Mouse (Mus musculus) kidney, adult 2 months (tissue): Measurements from ENCODE around the gene Lima1. TPM values are rescaled to one million over a fixed set of nuclear protein-coding genes. Genes with fewer than 3 reads are reported as not detected.

ENCODE experiments used
- DNase-seq: peaks from one replicate; pipeline ENCODE4 v3.0.0; 2021
- H3K27ac ChIP-seq: fragments of 200-500 bp; 2 replicates; pipeline ENCODE4 v1.5.1; 2012; ENCODE audit warnings: low read depth, low read length, control low read depth, inconsistent platforms; ENCODE audit not compliant: insufficient read depth
- H3K27me3 ChIP-seq: fragments of 200-500 bp; replicated peaks from 2 replicates; pipeline ENCODE4 v1.6.1; 2012; ENCODE audit warnings: mild to moderate bottlenecking, moderate library complexity, low read length, inconsistent platforms; ENCODE audit not compliant: control insufficient read depth, insufficient read depth
- H3K36me3 ChIP-seq: fragments of 200-500 bp; 2 replicates; pipeline ENCODE4 v1.6.1; 2012; ENCODE audit warnings: mild to moderate bottlenecking, moderate library complexity, low read length, inconsistent platforms; ENCODE audit not compliant: control insufficient read depth, insufficient read depth
- H3K4me1 ChIP-seq: fragments of 200-500 bp; 2 replicates; pipeline ENCODE4 v1.6.1; 2011; ENCODE audit warnings: low read length; ENCODE audit not compliant: control insufficient read depth, insufficient read depth
- H3K4me3 ChIP-seq: fragments of 200-500 bp; 2 replicates; pipeline ENCODE4 v1.5.1; 2011; ENCODE audit warnings: mild to moderate bottlenecking, low read depth, low read length, control low read depth; ENCODE audit not compliant: insufficient read depth
- CTCF ChIP-seq: fragments of 200-500 bp; conservative IDR thresholded peaks from 2 replicates; pipeline ENCODE4 v1.5.1; 2011; ENCODE audit warnings: low read depth, mild to moderate bottlenecking, control low read depth, low read length, moderate library complexity, mixed read lengths; ENCODE audit not compliant: insufficient read depth, insufficient read length
- POLR2A ChIP-seq: fragments of 200-500 bp; IDR thresholded peaks from one replicate; pipeline ENCODE4 v1.6.1; 2011; ENCODE audit warnings: low read depth, low read length, control low read depth
- whole genome bisulfite sequencing: fragments of 180-500 bp; shearing (Covaris S2); methylation state at CpG from one replicate; pipeline ENCODE4 v1.1.7; 2018; 5-methylcytosine and 5-hydroxymethylcytosine counted together
- polyA plus RNA-seq: library from polyadenylated mRNA; depleted of rRNA; stranded (reverse); fragments of >200 nt; gene quantifications from 2 replicates; pipeline ENCODE4 v1.2.3, GENCODE M21; 2012

Lima1 gene
- polyA plus RNA-seq, 1 experiment, result 32.7 TPM

DNA sequence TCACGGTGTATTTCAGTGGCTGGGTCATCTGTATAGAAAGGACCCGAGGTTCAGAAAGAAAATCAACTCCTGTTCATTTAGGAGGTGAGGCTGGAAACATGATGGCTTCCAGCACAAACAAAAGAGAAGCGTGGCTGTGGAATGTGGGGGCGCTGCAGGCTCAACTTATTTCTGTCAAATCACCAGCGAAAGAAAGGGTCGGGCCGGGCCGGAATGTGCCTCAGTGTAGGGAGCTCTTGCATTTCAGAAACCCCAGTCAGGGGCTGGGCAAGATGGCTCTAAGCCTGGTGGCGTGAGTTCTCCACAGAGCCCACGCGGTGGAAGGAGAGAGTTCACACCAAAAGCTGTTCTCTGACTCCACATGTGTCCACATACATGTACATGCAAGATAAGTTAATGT is 13.3 kb downstream of the Lima1 start:
- Histone ChIP-seq H3K4me3 (no peak overlapping the region), H3K27me3 (no peaks in the 10 kb centered on the region), H3K36me3 (no peaks in the 10 kb centered on the region), H3K27ac (peak overlapping the region; percentile 20; the same call in 1 of the 2 replicates), H3K4me1 (peaks cover 21% of the 10 kb centered on the region)
- TF ChIP-seq CTCF (no peak), POLR2A (no peak)
- WGBS, result 32% methylated on average over 11 of the region's 11 CpGs
- DNase-seq, result no peak

- Histone ChIP-seq H3K36me3 (no peaks in the 10 kb centered on the region), H3K4me3 (no peak overlapping the region), H3K27ac (peak overlapping the region; percentile 20; the same call in 1 of the 2 replicates), H3K27me3 (no peaks in the 10 kb centered on the region), H3K4me1 (peaks cover 24% of the 10 kb centered on the region)
- no peak for DNase-seq
- TF ChIP-seq POLR2A, result no peak
- no peak; the same call in 1 of the 2 replicates for TF ChIP-seq CTCF
- WGBS, result 61% methylated on average over 6 of the region's 6 CpGs
These were observed 13.7 kb downstream of the Lima1 start for GRCm38 (mm10) chr15:99861536-99861935.

GRCm38 (mm10) chr15:99859644-99860392 is 15.4 kb downstream of the Lima1 start:
- peaks cover 18% of the 10 kb centered on the region for H3K4me1 ChIP-seq
- no peaks in the 10 kb centered on the region for H3K36me3 ChIP-seq
- 60% methylated on average over 9 of the region's 9 CpGs for WGBS
- TF ChIP-seq CTCF (no peak), POLR2A (no peak)
- no peak overlapping the region for H3K27ac ChIP-seq
- no peaks in the 10 kb centered on the region for H3K27me3 ChIP-seq
- H3K4me3 ChIP-seq, result no peak overlapping the region
- no peak for DNase-seq

- peak; percentile 64 for DNase-seq
- H3K4me3 ChIP-seq, result no peak overlapping the region
- no peaks in the 10 kb centered on the region for H3K27me3 ChIP-seq
- TF ChIP-seq POLR2A, result no peak
- 0 out of 2 replicates have a peak, but pooled peaks have one; percentile 0 for TF ChIP-seq CTCF
- H3K4me1 ChIP-seq, result peaks cover 17% of the 10 kb centered on the region
- 43% methylated on average over 8 of the region's 8 CpGs for WGBS
- no peak overlapping the region for H3K27ac ChIP-seq
- H3K36me3 ChIP-seq, result no peaks in the 10 kb centered on the region
These were observed 17.8 kb downstream of the Lima1 start for GRCm38 (mm10) chr15:99857479-99857878.

DNA sequence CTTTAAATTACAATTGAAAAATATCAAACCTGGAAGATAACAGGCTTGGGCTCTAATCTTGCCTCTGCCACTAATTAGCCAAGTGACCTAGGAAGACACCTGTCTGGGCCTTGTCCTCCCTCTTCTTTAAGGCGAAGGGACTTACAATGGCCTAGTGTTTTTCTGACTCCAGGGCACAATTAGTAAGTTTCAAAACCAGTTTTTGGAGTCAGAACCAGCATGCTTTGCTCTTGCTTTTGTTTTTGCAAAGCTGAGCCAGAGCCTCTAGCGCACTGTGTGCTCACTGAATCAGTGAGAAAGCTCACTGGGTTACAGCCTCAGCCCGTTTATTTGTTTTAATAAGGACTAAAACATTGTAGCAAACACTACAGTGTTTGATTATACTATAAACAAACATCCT is 20.1 kb downstream of the Lima1 start:
- no peak for DNase-seq
- Histone ChIP-seq H3K27me3 (no peaks in the 10 kb centered on the region), H3K36me3 (no peaks in the 10 kb centered on the region), H3K27ac (peak overlapping the region; percentile 42), H3K4me1 (peaks cover 18% of the 10 kb centered on the region), H3K4me3 (no peak overlapping the region)
- WGBS, result 50% methylated on average over 3 of the region's 3 CpGs
- TF ChIP-seq POLR2A (no peak), CTCF (no peak)

- H3K27ac ChIP-seq, result peak overlapping the region; percentile 70
- TF ChIP-seq POLR2A (no peak), CTCF (no peak)
These were observed 22.5 kb downstream of the Lima1 start for GRCm38 (mm10) chr15:99852606-99853237.

GRCm38 (mm10) chr15:99850265-99850664 is 25.0 kb downstream of the Lima1 start:
- H3K27ac ChIP-seq, result no peak overlapping the region
- H3K4me3 ChIP-seq, result no peak overlapping the region
- no peak for DNase-seq
- no peak for TF ChIP-seq POLR2A
- TF ChIP-seq CTCF, result no peak
- no peaks in the 10 kb centered on the region for H3K36me3 ChIP-seq
- H3K27me3 ChIP-seq, result no peaks in the 10 kb centered on the region
- H3K4me1 ChIP-seq, result peaks cover 26% of the 10 kb centered on the region; the same call in 1 of the 2 replicates
- whole genome bisulfite sequencing, result 84% methylated on average over 3 of the region's 3 CpGs

More at GRCm38 (mm10) chr15:99852606-99853237, 22.5 kb downstream of the Lima1 start:
- WGBS, result 61% methylated on average over 2 of the region's 2 CpGs
- Histone ChIP-seq H3K36me3 (no peaks in the 10 kb centered on the region), H3K4me3 (no peak overlapping the region), H3K27me3 (no peaks in the 10 kb centered on the region), H3K4me1 (peaks cover 24% of the 10 kb centered on the region)
- DNase-seq, result peak; percentile 31
